Mouse (Mus musculus): Measurements from ENCODE around the gene Snapc1. TPM values are rescaled to one million over a fixed set of nuclear protein-coding genes. Genes with fewer than 3 reads are reported as not detected.

Snapc1 gene
- total RNA-seq (2021) = 10 to 100 TPM; 12.4 to 13.0 TPM
- long read RNA-seq, experiment 1, full-length matches to known transcripts = 23 of 27 reads
- long read RNA-seq, experiment 1, partial matches to known transcripts = 2 of 27 reads
- long read RNA-seq, experiment 1, other reads (novel, unspliced or antisense) = 2 of 27 reads
- long read RNA-seq, experiment 2, full-length matches to known transcripts = 14 of 18 reads
- long read RNA-seq, experiment 2, partial matches to known transcripts = 1 of 18 reads
- long read RNA-seq, experiment 2, other reads (novel, unspliced or antisense) = 3 of 18 reads

DNA sequence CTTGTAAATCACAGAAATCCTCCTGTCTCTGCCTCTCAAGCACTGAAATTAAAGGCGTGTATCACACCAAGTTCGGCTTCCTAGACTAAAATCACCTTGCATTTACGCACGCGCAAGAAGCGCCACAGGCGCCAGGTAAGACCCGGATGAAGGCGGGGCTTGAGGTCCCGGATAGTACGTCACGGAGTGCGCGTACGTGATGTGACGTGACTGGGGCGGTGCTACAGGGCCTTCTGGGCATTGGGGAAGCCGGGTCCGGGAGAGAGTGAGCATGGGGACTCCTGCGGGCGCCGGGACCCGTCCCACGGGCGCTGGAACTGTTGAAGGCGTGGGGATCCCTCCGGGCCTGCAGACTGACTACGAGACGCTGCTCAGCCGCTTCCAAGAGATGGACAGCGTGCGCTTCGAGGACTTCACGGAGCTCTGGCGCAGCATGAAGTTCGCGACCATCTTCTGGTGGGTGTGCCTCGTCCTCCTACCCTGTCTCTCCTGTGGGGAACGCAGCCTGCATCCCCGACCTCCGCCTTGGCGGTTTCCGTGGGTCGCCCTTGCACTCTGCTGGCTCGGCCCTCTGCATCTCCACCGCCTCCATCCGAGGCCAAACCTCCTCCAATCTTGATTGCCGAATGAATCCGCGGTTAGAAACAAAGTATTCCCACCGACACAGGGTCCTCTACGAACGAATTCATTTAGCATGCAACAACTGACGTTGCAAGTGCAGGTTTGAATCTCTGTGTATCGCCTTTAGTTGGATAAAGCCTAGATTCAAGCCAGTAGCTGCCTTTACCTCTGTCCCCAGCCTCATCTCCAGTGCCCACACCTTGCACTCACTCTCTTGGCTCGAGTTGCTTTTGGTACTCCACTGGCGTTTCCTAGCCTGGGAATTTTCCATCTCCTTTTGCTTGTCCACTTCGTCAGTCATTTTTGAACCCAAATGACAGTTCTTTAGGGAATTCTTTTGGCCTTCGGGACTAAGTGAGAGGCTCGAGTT lies at the start of gene Snapc1:
TSS of gene Snapc1 (plus strand) at position 191 of the 991 bp plus-strand sequence.
- peak; percentile 98 for DNase-seq

DNA sequence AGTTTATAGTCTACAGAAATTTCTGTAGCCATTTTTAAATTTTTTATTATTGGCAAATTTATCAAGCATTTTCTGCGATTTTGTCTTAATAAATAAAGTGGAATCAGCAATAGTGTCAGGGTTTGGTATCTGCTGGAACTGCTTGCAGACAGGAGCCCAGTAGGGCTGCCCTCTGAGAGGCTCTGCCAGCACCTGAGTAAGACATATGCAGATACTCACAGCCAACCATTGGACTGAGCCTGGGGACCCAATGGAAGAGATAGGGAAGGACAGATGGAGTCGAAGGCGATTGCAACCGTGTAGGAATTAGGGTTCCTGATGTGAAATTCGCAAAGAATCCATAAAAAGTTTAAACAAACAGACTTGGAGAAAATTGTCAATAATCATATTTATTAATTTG lies 45.8 kb upstream of the Snapc1 start:
- no peak for DNase-seq

DNA sequence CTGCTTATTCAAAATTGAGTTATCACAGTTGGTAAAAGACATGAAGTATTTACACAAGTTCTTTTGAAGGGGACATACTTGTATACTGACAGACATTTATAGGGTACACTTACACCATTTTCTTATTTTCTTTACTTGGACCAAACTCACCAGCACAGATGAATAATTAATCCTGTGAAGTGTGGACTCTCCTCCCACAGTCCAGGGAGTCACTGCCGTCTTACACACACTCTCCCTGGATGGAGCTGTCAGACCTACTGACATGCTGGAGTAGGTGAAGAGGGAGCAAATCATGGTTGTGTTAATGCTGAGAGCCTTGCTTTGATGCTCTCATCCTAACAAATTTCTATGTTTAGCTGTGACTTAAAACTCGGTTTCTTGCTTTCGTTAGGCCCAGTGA lies 34.0 kb upstream of the Snapc1 start:
- no peak for DNase-seq

DNA sequence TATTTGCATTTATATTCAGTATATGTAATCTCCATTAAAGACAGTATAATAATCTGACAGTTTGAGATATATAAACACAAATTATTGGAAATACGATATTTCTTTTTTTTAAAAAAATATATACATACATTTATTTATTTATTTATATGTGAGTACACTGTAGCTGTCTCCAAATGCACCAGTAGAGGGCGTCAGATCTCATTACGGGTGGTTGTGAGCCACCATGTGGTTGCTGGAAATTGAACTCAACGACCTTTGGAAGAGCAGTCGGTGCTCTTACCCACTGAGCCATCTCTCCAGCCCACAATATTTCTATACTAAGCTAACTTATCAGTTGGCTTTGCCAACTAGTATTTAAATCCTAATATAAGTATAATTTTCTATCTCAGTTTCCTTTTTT lies 33.0 kb upstream of the Snapc1 start:
- DNase-seq = peak; percentile 34

DNA sequence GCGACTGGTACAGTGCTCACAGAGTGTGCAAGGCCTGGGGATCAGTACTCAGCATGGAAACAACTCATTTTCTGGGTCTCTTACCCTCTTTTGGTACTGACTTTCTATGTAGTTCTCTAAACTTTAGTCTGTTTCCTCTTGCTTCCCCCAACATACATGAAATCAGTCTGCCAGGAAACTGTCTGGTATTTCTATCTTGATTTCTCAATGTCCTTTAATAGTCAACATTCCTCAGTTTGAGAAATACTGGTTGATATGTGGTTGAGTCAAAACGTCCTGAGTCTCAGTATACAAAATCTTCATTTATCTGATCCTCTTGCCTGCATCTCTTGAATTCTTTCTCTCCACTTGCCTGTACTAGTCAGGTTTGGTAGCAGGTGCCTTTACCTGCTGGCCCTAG lies 29.8 kb upstream of the Snapc1 start:
- DNase-seq = no peak

DNA sequence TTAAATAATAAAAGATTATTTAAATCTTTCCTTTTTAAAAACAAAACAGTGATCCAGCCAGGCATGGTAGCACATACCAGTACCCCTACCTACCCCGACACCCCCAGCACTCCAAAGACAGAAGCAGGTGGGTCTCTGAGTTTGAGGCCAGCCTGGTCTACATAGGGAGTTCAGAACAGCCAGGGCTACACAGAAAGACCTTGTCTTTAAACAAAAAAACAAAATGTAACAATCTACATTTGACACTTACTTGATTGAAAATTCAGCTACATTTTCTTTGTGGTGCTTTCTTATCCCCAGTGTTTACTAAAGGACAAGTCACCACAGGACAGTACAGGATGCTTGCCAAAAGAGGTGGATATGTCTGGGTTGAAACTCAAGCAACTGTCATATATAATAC lies 26.9 kb upstream of the Snapc1 start, which contains the start of gene Gm49321:
TSS of gene Gm49321 (plus strand) at position 301 of the 400 bp plus-strand sequence.
- DNase-seq = no peak

DNA sequence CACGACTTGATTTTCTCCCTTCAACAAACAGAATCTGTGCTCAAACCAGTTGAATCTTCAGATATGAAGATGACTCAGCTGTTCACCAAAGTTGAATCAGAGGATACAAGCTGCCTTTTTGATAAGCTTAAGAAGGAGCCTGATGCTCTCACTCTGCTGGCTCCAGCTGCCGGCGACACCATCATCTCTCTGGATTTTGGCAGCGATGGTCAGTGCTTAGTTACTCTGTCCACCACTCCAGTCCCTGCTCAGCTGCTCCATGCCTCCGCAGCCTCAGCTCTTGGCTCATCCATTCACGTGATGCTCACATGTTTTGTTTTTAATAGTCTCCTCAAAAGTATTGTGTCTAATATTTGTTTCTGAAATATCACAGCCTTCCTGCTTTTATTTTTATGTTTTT lies 24.7 kb upstream of the Snapc1 start:
- no peak for DNase-seq

DNA sequence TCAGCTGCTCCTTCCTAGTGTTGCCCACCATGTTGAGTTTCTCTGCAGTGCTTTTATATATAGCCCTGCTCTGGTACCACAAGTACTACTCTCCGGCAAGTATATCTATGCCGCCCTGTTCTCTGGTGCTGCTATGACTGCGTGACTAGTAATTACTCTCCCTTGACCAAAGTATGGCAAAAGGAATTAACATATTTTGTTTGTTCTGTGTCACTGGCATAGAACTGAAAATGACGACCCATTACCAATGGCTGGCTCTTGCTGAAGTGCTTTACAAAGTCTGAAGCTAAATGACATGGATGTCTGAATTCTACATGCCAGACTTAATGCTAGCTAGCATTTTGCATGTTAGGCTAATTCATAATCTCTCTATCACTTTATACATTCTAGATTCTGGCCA lies 15.9 kb upstream of the Snapc1 start:
- no peak for DNase-seq

DNA sequence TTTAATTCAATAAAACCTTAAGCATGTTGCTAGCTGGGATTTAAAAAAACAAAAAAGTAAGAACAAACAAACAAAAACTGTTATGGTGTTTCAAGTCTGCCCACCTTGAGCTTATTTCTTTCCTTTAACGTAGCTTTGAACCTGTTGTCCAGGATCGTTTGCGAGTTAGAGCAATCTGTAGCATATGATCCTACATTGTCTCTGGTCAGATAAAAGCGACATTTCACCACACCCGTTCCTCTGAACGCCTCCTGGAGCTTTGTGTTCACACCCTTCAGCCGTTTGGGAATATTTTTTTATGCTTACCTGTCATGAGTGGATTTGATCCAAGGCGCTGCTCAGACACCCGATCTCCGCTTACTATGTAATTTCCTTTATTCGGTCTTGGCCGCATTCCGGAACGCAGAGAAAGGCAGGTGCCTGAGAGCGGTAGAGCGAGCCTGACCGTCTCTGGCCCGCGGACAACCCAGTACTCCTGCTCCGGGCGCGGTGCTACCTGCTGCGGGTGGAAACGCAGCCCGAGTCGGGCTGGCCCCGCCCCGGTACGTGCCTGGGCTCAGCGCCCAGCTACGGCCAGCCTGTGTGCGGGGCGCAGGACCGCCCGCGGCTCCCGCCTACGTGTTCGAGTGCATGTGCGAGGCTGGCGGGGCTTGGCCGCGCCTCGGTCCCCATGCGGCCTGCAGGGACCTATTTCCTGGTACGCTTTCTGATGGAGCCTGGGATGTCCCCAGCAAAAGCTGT lies 14.8 kb upstream of the Snapc1 start:
- DNase-seq = peak; percentile 68

DNA sequence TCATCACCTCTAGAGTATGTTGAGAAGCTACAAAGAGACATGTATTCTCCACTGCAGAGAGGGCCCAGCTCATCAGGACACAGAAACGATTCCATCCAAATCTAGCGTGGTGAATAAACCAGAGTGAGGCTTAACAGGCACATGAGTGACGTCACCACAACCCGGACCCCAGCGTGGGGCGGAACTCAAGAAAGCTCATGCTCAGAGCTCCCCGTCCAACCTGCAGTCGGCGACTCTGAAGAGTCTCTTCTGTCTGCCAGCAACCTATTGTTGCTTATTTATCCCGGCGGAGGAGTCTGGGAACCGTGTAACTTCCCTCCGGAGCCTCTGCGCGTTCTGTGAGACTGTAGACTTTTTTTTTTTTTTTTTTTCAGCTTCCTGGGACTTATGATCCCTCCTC lies 11.4 kb upstream of the Snapc1 start:
- DNase-seq = peak; percentile 37

DNA sequence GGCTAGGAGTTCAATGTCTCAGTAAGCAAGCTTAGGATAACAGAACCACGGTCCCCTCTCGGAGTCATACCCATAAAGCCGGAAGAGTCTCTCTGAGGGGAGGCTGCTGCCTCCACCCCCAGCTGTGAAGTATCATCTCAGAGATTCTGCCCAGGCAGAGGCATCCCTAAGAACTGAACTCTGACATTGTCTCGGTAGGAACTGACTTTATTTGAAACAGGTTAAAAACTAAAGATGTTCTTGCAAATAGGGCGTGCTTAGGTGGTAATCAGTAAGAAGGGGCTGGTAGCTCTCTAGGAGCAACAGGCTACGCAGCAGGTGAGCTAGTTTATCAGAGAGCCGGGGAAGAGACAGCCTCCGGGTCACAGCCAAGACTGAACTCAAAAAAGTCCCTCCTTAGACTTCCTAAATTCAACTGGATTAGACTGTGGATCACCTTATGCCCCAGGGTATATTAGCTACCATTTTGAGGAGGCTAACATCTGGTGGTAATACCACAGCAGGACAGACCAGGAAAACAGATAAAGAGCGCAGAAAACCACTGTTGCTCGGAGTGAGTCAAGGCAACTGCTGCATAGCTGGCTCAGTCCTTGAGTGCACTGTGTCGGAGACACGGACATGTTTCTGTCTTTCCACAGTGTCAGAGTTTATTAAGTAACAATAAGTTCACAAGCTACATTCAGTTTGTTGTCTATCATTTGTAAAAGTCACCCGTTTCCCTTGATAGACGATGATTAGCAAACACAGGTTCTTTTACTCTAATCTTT lies 10.7 kb upstream of the Snapc1 start:
- no peak for DNase-seq

DNA sequence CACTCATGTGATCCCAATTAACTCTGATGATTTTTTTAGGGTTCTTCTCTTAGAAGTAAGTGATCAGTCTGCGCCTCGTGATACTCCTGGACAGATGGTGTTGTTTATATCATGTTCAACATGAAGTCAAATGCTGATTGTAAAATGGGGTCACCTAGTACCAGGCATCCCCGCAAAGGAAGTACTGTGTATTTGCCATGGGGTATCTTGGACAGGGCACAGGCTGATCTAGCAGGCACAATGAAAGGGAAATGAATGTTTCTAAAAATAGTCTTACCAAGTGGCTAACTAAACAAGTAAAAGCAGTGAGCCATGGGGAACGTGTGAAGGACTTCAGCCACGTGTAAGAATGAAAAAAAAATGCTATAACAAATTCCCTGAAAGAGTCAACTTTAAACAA lies 9.5 kb upstream of the Snapc1 start:
- no peak for DNase-seq

DNA sequence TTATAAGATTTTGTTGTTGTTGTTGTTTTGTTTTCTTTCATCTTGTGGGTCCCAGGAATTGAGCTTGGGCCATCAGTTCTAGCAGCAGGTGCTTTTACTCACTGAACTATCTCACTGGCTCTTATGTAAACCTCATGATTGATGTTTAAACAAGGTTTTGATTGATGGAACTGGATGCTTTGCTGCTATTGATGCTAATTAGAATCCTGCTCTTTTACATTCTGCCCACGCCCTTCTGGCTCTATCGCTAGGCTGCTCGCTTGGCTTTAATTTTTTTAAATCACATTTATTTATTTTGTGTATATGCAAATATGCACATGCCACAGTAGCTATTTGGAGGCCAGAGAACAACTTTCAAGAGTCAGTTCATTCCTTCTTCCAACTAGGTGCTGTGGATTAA lies 6.6 kb upstream of the Snapc1 start:
- DNase-seq = no peak

DNA sequence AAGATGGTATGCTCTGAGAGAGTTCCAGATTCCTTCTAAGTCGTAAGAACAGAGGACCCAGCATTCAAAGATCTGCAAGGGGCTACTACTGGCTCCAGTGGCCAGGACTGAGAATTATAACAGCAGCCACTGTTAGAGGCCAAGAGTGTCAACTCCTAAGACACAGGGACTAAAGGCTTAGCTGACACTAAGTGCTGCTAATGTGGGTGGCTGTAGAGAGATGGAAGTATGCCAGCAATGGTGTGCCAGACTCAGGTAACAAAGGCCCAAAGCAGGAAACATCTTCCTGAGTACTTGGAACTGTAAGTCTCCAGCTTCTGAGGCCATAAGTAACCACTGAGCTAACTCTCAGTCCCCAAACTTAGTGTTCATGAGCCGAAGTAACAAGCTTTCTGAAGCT lies 5.5 kb upstream of the Snapc1 start:
- no peak for DNase-seq

DNA sequence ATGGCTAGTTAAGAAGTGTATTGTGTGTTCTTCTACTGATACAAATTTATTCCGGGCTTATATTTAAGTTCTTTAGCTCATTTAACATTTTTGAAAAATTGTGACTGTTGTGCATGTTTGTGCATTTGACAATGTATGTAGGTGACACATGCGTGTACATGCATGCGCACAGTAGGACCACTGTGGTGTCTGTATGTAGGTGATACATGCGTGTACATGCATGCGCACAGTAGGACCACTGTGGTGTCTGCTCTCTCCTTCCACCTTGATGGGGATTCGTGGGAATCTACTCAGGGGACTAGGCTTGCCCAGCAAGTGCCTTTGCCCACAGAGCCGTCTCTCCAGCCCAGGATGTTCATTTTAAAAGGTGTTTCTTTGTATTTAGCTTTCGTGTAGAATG lies 4.9 kb downstream of the Snapc1 start:
- no peak for DNase-seq

DNA sequence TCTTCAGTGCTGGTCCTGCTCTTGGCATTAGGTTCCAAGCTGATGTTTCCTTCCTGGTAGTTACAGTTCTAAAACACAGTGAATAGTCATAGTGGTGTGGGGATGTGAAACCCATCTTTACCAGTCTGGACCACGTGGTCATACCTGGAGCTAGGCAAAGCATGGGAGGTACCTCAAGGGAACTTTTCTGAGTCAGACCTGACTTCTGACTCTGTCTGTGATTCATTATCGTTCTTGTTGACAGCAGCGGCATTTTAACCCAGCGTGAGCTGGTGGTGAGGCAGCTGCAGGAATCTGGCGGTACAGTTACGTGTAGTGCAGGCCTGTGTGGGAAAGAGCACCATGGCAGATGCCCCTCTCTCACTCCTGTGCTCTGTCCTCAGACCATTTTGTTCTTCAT lies 10.3 kb downstream of the Snapc1 start:
- no peak for DNase-seq

DNA sequence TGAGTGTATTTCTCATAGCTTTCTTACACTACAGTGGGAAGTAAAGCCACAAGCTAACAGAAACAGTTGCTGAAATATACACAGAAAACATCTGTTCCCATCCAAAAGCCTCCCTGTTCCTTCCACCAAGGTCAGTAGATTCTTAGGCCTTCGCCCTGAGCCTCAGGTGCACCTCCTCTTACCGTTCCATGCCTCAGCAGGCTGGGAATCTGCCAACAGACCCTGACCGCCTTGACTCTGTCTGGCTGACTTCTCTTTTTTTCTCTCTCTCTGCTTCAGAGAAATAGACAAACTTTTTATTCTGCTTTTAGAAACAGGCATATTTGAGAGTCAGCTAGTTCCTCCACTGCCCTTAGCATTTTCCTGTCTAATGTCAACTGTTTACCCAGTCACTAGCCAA lies 13.9 kb downstream of the Snapc1 start:
- DNase-seq = no peak

DNA sequence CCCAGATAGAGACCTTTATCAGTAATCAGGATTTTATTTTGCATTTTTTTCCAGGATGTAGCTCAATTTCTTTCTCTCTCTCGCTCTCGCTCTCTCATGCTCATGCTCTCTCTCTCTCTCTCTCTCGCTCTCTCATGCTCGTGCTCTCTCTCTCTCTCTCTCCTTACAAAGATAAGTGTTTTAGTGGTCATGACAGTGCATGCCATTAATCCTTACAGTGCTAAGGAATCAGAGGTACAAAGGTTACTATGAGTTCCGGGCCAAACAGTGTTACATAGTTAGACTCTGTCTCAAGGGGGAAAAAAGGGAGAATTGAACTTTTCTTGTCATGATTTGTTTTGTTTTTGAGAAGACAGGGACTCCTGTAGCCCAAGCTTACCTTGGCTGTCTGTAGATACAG lies 15.4 kb downstream of the Snapc1 start:
- DNase-seq = no peak

DNA sequence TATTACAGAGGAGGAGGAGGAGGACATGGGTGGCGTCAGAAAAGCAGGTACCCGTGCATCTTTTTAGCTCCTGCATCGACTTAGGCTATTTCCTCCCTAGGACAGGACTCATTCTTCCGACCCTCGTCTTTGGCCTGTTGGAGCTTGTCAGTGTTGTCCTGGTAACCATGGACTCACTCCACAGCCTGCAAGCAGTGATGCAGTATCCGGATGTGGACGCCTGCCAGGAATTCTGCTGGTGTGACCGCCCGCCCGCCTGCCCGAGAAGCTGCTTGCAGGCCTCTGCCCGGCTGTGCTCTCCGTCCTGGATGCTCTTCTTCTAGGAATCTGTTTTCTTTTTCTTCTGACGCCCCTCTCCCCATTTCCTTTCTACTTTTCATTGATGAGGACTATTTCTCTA lies 18.3 kb downstream of the Snapc1 start:
- DNase-seq = peak; percentile 65

DNA sequence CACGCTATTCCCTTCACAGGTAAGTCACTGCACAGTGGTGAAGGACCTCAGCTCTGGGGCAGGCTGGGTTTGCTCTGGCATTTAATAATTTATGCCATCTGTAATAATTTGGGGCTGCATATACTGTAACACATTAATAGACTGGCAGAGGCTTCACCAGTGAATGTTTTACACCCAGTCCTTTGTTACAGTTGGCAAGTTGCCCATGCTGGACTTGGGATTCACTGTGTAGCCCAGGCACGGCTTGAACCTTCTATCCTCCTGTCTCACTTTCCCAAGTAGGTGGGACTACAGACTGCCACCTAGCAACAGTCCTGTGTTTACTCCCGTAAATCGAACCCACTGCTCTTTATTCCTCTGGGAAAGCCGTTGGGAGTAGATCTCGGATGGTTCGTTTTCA lies 22.0 kb downstream of the Snapc1 start:
- no peak for DNase-seq

DNA sequence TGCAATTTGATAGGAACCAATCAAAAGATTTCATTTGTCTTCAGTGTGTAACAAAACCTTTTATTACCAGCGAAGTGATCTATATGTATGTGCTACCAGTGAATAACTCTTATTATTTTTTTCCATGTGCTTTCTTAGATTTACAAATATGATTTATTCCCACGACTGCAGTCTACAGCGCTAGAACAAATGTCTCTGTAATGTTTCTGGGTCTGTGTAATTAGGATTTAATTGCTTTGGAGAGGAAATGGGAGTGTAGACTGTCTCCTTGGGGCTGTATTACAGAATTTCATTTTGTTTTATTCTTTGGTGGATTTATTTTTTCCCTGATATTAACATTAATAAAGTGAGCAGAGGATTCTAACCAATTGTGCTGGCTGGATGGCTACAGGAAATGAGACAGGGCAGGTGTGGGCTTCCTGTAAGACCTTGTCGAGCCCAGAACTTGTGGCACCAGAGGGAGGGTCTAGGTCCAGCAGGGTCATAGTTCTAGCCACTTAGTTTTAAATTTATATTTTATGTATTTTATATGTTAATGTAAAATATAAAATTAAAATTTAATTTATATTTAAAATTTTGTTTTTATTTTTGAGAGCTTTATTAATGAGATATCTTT lies 24.2 kb downstream of the Snapc1 start:
- no peak for DNase-seq

DNA sequence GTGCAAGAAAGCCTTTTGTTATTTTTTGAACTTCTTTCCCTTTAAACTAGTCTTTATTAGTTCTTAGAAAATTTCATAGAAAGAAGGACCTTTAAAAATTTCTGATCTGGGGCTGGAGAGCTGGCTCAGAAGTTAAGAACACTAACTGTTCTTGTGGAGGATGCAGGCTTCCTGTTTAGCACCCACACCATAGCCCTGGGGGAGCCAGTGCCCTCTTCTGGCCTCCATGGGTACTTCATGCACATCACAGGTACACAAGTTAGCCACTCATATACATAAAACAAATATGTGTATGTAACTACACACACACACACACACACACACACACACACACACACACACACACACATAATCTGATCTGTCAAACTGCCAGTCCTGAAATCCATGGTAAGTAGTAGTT lies 25.3 kb downstream of the Snapc1 start:
- DNase-seq = peak; percentile 73

Data from adrenal gland, postnatal 10 days (tissue).